Mouse (Mus musculus): ENCODE data around the gene Tyw5.

Gene Tyw5

DNA sequence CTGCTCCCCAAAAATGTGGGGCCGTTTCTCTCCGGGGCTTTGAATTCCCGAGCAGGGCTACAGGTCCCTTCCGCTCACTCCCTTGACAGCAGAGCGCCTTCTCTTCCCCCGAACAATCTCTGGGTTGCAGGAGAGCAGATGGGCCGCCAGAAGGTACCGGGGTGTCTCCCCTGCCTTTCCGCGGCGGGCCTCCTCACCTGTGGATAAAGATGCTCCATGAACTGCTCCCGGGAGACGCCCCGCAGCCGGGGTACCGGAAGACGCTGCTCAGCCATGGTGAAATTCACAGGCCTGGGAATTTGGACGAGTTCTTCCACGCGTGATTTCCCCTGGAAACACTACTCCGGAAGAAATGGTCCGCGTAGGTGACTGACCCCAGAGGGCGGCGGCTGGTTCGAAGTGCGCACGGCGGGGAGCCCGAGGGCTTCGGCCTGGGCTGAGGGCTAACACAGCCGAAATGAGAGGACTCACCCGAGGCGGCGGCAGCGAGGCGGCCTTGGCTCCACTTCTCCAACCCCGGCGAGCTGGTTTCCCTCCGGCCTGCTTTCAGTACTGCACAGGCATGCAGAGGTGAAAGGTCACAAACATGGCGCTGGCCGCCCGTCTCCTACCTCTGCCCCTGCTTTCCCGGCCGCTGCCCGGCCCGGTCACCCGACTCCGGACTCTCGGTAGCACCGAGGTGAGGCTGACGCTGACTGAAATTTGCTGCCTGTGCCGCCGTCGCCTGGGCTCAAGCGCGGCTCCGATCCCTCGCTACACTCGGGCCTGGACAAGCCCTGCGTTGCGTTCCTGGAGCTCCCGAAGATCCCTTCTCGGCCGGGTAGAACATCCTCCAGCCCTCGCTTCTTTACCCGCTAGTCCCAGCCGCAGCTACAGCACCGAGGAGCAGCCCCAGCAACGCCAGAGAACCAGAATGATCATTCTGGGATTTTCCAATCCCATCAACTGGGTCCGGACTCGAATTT, at the start of gene Tyw5, which contains the start of gene Maip1:
TSS of gene Tyw5 (minus strand) at position 915 of the 965 bp plus-strand sequence.
TSS of gene Maip1 (plus strand) at position 142 of the 965 bp plus-strand sequence.
- DNase-seq (ENCODE audit: low spot score in 2 of 2) = peak; percentile 71 to 76

DNA sequence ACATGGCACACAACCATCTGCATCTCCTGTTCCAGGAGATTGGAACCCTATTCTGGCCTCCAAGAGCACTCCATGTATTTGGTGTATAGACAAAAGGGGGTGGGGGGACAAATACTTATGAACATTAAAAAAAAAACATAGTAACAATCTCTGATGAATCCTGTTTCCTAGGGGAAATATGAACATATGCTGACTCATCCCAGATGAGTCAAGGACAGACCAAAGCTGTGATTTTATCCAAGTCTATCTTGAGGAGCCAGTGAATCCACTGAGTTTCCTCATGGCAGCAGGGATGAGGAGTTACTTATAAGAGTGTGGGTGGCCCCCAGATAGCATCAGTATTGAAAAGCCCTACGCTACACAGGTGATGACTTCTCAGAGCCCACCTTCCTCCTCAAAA, 43.3 kb upstream of the Tyw5 start:
- DNase-seq (ENCODE audit: low spot score in 2 of 2) = no peak

DNA sequence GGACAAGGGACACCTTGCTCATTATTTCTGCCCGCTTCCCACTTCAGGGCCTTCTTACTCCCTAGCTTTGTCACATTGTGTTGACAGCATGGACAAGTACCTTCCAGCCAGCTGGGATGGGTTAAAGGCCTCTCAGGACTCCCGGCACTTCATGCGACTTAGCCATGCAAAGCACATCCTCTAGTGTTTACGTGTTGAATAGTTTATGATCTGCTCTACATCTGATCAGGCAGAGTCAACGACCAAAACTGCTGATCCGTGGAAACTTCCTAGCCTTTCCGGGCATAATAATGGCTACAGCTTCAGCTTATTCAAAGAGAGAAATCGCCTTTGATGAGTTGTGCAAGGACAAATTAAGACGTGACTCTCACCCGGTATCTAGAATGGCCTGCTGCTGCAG, 38.8 kb upstream of the Tyw5 start:
- no peak for DNase-seq (ENCODE audit: low spot score in 2 of 2)

DNA sequence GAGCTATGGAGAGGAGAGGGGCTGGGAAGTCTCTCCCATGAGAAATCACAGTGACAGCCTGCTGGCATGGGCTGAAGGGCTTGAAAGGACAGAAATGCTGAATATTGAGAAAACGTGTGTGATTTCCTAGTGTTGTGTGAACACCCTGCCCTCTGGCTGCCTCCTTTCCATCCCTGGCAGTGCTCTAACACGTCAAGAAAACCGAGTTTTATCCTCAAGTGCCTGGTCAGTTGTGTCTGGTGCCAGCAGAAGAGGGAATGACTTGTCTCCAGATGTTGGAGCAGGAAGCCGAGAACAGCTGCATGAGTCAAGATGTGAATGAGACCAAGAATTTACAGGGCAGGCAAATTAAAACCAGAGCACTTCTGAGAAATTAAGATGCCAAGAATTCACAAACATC, 33.9 kb upstream of the Tyw5 start:
- no peak for DNase-seq (ENCODE audit: low spot score in 2 of 2)

DNA sequence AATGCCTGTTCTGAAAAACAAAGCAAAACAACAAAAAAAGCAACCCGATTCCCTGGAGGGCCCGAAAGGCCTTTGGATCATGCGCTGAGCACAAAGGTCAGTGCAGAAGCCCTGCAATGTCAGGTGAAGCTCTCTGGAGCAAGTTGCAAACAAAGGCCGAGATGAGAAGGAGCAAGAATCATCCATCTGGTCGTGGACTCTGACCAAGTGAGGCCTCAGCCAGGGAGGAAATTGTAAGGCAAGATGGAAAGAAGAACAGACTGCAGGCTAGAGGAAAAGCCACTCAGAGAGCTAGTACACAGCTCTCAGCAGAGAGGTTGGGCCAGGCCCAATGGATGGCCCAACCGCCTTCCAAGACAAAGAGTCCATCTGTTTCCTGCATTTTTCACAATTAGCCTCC, 32.1 kb upstream of the Tyw5 start:
- DNase-seq (ENCODE audit: low spot score in 2 of 2) = no peak

DNA sequence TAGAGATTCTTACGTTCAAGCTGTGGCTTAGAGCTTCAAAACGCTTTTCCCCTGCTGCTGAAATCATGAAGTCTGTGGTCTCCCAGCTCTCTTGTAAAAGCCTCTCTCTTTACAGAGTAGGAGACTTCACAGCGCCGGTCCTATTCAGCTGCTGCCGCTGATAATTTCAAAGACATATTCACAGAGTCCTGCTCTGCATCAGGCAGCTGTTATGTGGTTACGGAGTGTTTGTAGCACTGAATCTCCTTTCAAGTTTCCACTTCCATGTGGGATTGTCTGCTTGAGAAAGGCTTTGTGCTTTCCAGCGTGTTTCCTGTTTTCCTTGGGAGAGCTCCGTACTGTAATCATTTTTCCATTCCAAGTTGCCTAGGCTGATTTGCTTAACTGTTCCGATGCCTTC, 30.1 kb upstream of the Tyw5 start:
- DNase-seq (ENCODE audit: low spot score in 2 of 2) = no peak

DNA sequence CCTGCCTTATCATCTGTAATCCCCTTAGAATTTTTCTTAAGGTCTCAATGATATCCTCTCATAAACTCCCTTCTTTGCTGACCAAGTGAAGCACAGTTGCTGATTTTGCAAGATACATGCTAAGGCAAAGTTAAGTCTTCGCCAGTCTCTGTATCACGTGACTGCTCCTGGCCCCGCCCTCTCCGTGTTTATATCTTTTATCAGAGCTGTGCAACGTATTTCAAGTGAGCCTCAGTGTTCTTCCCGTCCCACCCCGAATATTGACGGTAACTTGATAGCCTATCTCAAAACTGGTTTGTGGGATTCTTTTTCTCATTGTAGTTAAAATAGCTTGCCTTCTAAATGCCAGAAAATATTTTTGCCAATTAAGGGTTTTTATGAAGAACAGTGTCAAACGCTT, 29.5 kb upstream of the Tyw5 start:
- no peak for DNase-seq (ENCODE audit: low spot score in 2 of 2)

DNA sequence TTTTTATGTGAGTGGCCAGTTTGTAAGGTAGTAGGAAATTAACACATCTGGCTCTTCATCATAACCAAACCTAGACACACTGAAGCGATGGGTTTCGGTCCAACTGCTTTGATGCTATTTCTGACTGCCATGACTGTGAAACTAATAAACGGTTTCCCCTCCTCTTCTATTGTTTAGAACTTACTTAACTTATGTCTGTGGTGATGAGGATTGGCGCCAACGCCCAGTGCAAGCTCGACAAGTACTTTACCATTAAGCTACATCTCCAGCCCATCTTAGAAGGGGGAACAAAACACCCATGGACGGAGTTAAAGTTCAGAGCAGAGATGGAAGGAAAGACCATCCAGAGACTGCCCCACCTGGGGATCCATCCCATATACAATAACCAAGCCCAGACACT, 26.2 kb upstream of the Tyw5 start:
- DNase-seq (ENCODE audit: low spot score in 2 of 2) = no peak

DNA sequence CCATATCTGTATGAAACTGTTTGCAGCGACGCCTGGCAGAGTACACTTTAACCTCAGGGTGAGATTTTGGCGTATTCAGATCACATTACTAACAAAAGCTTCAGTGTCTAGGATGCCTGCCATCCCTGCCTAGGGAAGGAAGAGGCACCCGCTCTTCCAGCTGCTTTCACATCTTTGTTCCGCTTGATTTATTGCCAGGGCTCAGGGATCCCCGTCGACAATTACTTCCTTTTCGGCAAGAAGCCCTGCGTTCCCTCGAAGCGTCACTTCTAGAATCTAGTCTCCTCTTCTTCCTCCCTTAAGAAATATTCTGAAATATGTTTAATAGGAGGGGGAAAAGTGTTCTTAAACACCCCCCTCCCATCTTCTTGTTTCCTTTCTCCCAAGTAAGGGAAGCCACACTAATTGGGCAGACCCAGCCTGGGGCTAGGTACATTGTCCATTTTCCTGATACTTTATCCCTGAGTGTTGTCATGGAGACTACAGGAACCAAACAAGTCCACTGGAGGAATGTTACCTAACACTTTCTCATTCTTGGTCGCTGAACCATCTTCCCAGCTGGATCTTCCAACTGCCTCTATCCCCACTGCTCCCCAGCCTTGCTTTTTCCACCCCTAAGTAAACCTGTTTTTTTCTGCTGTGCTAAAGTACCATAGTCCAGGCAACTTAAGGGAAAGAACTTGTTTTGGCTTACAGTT, 23.0 kb upstream of the Tyw5 start:
- DNase-seq (ENCODE audit: low spot score in 2 of 2) = no peak

DNA sequence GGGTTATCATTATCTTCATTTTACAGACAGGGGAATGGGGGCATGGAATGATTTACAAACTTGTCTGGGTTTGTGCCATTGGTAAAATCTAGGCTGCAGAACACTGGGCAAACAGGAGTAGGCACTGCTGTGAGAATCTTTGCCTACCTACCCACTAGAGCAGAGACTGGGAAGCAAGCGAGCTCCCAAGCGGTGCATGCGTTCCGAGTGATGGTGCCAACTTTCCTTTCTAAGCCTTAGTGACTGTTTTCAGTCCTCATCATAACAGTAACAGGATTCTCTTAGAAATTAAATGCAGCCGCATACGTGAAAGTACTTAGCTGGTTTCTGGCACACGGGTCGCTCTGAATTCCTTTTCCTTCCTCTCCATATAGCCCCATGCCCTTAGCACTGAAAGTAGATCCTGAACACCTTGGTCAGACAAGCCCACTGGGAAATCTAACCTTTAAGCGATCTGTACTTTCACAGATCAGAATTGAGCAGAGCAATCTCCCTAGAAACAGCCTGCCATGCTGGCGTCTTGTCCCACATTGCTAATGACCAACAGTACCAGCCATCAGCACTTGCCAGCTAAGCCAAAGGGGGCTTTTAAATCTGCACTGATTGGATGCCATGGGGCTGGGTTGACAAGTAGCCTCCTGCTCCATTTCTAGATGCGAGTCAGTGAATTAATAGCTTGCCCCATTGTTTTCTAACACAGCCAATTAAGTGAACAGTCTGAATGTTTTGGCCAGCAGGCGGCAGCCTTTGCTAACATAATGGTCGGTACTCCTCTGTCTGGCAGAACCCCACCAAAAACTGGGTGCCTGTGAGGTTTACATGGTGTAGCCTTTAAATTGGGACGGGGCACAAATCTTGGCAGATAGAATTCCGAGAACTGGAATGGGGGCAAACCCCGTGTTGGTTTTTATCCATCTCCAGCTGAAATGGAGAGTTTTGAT, 21.7 kb upstream of the Tyw5 start:
- peak; percentile 85 to 87 for DNase-seq (ENCODE audit: low spot score in 2 of 2)

DNA sequence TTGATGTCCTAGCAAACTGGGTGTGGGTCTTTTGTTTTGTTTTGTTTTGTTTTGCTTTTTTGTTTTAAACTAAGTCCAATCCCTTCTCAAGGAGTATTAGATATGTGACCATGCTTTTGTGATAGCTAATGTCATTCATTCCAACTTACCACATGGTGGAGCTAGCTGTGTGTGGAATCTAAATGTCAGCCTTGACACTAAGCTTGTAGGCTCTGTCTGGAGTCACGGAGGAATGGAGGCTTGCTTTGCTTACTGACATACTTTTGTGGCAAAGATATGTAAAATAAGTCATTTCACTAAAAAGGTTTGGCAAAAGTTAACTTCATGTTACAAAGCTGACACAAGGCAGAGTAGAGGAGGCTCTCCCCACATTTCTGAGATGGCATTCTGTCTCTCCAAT, 16.8 kb upstream of the Tyw5 start:
- no peak for DNase-seq (ENCODE audit: low spot score in 2 of 2)

DNA sequence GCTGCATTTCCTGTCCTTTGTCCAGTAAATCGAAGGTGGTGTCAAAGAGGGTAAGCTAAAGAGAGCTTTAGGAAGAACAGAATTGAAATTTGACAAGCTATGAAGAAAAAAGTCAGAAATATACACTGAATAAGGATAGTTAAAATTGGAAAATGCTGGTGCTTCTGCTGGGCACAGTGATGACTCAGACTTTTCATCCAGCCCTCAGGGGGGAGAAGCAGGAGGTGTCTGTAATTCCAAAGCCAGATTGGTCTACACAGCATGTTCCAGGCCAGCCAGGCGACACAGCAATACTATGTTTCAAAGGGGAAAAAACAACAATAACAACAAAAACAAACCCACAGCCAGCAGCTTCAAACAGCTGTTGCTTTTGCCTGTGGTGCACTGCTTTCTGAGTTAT, 6.5 kb upstream of the Tyw5 start:
- DNase-seq (ENCODE audit: low spot score in 2 of 2) = no peak

DNA sequence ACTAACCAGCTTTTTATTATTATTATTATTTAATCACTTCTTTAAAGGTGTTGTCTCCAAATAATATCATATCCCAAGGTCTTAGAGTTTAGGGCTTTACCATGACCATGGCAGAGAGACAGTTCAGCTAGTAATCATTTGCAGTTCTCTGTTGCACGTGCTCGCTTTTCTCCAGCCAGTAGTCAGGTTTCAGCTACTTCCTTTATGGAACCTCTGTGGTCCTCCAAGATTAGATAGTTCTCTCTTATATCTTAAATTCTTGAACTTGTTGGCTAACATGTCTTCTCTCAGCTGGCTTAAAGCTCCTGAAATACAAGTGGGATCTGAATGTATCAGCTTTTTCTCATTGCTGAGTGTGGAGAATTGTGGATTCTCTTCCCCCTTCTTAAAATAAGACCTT, 2.1 kb upstream of the Tyw5 start:
- DNase-seq (ENCODE audit: low spot score in 2 of 2) = no peak

DNA sequence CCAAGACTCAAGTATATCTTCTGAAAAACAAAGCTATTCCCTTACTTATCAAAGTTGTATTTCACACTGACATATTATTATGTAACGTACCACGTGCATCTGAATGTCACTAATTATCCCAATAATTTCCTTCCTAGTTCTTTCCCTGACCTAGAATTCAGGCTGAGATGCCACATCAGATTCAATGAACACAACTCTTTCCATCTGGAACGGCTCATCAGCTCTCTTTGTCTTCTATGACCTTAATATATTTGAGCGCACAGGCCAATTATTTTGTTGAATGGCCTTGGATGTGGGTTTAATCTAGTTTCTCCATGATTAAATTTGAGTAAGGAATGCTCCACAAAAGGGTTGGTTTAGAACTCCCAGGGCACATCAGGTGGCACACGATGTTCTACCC, 4.8 kb downstream of the Tyw5 start:
- DNase-seq (ENCODE audit: low spot score in 2 of 2) = no peak

DNA sequence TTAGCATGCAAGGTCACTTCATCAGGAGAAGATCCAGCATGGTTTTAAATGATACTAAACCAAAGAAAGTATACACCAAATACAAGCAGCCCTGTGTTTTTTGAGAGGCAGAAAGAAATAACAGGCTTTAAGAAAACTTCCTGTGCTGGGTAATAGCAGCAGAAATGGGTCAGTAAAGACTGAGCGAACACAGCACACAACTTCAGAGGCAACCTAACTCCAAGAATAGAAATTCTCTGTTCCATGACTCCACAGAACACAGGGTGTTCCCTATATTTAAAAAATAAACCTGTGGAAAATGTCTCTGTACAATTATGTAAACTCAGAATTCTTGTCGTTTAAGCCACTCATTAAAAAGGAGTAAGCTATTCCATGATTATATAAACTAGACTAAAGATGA, 6.0 kb downstream of the Tyw5 start:
- no peak for DNase-seq (ENCODE audit: low spot score in 2 of 2)

DNA sequence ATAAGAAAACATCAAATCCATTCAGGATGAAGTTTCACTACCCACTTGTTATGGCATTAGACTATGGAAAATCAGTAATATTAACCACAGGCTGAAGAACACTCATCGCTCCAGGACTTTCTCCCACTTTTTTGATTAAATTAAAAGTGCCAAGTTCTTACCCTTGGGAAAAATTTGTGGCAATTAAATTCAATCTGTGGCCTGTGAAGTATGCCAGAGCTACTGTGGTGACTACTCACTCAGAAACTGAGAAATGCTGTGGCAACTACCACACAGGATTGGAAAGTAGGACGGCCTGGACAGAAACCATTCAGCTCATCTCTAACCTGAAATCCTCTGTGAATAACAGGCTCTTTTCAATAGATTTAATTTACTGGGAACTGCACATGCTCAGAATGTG, 6.6 kb downstream of the Tyw5 start:
- DNase-seq (ENCODE audit: low spot score in 2 of 2) = no peak

DNA sequence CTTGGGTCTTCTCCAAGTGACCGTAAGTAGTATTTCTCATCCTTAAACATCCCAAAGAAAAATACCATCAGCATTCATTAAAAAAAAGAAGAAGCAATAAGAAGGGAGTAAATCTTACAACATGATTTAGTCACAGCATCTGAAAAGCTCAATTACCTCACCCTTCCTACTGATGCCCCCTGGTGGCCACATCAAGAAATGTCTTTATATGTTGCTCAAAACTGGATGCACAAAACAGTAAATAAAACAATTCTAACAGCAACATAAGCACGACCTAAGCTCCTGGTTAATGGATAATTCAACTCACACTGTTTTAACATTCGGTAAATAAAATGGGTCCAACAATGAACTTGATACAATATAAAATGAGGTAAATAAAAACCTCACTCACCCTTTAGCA, 12.8 kb downstream of the Tyw5 start:
- DNase-seq (ENCODE audit: low spot score in 2 of 2) = no peak

DNA sequence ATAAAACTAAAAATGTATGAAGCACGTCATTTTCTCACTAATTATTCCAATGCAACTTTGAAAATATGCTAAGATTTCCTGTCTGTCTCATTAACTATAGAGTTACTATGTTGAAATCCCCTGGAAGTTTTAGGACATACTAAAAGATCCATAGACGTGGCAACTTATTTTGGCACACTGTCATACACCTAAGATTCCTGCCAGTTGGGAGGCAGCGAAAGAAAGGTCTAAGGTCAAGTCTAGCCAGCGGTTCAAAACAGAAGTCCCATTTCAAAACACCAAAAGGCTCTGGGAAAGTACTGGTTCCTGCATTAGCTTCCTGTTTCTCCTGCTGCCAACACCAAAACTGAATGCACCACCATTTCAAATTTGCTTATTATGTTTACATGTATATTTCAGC, 14.5 kb downstream of the Tyw5 start:
- no peak for DNase-seq (ENCODE audit: low spot score in 2 of 2)

DNA sequence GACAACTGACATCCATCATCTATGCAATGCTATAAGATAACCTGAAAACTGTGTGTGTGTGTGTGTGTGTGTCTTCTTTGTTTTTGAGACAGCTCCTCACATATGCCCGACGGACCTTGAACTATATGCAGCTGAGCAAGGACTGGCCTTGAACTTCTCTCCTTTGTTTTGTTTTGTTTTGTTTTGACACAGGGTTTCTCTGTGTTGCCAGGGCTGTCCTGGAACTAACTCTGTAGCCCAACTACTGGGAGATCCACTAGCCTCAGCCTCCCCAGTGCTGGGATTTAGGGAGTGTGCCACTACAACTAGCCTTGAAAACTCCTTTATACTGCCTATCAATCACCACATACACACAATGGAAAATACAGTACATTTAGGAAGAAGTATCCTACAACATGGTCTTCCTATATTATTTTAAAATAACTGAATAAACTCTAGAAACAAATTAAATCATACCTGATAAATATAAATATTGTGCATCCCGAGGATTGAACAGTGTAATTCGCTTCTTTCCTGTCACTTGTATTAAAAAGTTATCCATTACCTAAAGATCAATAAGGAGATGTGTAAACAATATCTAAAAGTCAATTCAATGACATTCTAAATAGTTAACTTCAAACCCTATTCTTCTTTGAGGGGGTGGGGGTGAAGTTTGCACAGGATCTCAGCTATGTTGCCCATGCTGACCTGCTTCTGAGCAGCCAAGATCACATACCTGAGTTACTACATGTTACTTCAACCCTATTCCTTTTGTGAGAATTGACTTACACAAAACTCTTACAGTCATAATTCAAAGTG, 15.7 kb downstream of the Tyw5 start:
- no peak for DNase-seq (ENCODE audit: low spot score in 2 of 2)

DNA sequence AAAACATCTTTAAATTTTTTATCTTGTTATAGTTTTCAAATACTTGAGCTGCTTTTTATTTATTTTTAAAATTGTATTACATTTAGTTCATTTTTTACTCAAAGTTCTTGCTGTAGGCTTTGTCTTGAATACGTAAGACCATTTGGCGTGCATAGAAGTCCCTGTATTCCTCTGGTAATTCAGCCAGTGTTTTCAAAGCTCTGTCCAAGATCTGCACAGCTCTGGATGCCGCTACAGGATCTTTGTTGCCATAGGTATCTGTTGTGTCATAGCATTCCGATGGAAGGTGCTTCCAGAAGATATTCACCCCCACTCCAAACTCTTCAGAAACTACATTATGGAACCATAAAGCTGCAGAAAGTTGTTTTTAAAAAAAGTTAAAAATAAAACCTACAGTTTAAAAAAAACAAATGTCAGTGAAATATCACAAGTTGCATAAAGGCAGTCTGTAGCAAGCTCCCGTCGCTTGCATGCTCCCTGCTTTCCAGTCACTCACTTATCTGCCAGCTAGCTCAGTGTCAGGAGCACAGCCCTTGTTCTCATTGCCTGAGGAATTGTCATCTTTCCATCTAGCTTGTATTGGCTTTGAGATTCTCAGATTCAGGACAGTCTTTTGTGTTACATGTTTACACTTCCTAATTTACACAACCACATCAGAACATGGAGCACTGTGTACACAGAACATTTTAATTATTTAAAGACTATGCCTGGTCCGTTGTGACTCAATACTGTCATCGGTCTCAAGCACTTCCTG, 18.3 kb downstream of the Tyw5 start:
- DNase-seq (ENCODE audit: low spot score in 2 of 2) = no peak

All from right cerebral cortex, postnatal 36 days (tissue).